In genomic region chr11:40694311-40695087, GRCm38 (mm10) we compare ENCODE assay signal across 8 mouse cellular contexts. TPM values are rescaled to one million over a fixed set of nuclear protein-coding genes. Genes with fewer than 3 reads are reported as not detected.
DNase-seq lines count a peak whose midpoint lies in the region; ATAC-seq and TF ChIP-seq lines count a peak whose summit lies in the region.

No protein-coding gene starts in this region.

- H3K27ac ChIP-seq in limb, embryonic 14.5 days (replicated peaks; ENCODE audit: low read depth, low read length) = peak overlapping the region; percentile 97
- peak overlapping the region; percentile 90 for H3K27ac ChIP-seq in midbrain, embryonic 16.5 days (ENCODE audit: low read length)

- peak; percentile 30 to 68 for DNase-seq in urinary bladder, adult 18-20 months (ENCODE audit: low spot score in 2 of 2)
- DNase-seq in urinary bladder, postnatal 10 days (ENCODE audit: low spot score) = no peak
- DNase-seq in embryo, embryonic 11 days = peak; percentile 88
- peak; percentile 98 for DNase-seq in heart, adult 11 months
- peak; percentile 84 for DNase-seq in kidney, adult 11 months
- DNase-seq in limb, embryonic 14.5 days (ENCODE audit: low spot score) = peak; percentile 78
- peak; percentile 77 to 86 for DNase-seq in spleen, postnatal 36 days (ENCODE audit: low spot score in 2 of 2)

- no peaks in the 10 kb centered on the region for H3K9me3 ChIP-seq in limb, embryonic 14.5 days (ENCODE audit: control insufficient read depth, low read length)
- H3K9me3 ChIP-seq in midbrain, embryonic 16.5 days (replicated peaks; ENCODE audit: control insufficient read depth, low read length, poor library complexity, severe bottlenecking) = no peaks in the 10 kb centered on the region

- no peaks in the 10 kb centered on the region for H3K36me3 ChIP-seq in limb, embryonic 14.5 days (ENCODE audit: control insufficient read depth, insufficient read depth, low read length)
- H3K36me3 ChIP-seq in midbrain, embryonic 16.5 days (ENCODE audit: control insufficient read depth, insufficient read depth, low read length) = no peaks in the 10 kb centered on the region

- peak; percentile 68 for ATAC-seq in limb, embryonic 14.5 days (ENCODE audit: low FRiP score, low read depth)
- peak; percentile 61 for ATAC-seq in midbrain, embryonic 16.5 days

- H3K27me3 ChIP-seq in limb, embryonic 14.5 days (ENCODE audit: control insufficient read depth, insufficient read depth, low read length) = no peaks in the 10 kb centered on the region
- no peaks in the 10 kb centered on the region for H3K27me3 ChIP-seq in midbrain, embryonic 16.5 days (ENCODE audit: control insufficient read depth, insufficient read depth, low read depth, low read length)

- peak overlapping the region; percentile 81 for H3K9ac ChIP-seq in limb, embryonic 14.5 days (ENCODE audit: low read depth, low read length, severe bottlenecking)
- peak overlapping the region; percentile 73 for H3K9ac ChIP-seq in midbrain, embryonic 16.5 days (ENCODE audit: low read depth, low read length)

- under 1% methylated on average over 31 of the region's 31 CpGs for WGBS in limb, embryonic 14.5 days
- WGBS in midbrain, embryonic 16.5 days = under 1% methylated on average over 31 of the region's 31 CpGs

- TF ChIP-seq POLR2A in limb, embryonic 14.5 days (IDR thresholded peaks at IDR 0.05; ENCODE audit: borderline replicate concordance, extremely low read depth, insufficient read depth, insufficient read length) = peak; percentile 95; the same call in 1 of the 2 replicates

- H3K4me3 ChIP-seq in limb, embryonic 14.5 days (replicated peaks; ENCODE audit: low read length) = peak overlapping the region; percentile 91
- peak overlapping the region; percentile 61 for H3K4me3 ChIP-seq in midbrain, embryonic 16.5 days (ENCODE audit: low read depth, low read length)

- H3K4me2 ChIP-seq in limb, embryonic 14.5 days (replicated peaks; ENCODE audit: low read depth, low read length, severe bottlenecking) = peak overlapping the region; percentile 85
- peak overlapping the region; percentile 99 for H3K4me2 ChIP-seq in midbrain, embryonic 16.5 days (ENCODE audit: low read length)

- peaks cover 23% of the 10 kb centered on the region for H3K4me1 ChIP-seq in limb, embryonic 14.5 days (ENCODE audit: control insufficient read depth, insufficient read depth, low read length)
- H3K4me1 ChIP-seq in midbrain, embryonic 16.5 days (ENCODE audit: control insufficient read depth, insufficient read depth, low read length) = peaks cover 34% of the 10 kb centered on the region

RNA-seq across cellular contexts. Expression of gene Mat2b, which starts 0.5 kb away (rescaled TPM):
- polyA plus RNA-seq in limb, embryonic 14.5 days (2012; rRNA removed) = 78.7 and 84.8 TPM in 2 replicates
- polyA plus RNA-seq in limb, embryonic 14.5 days (2014; fragmentation: Nextera tagmentation; extraction: Ambion mirVana) = 111 and 112 TPM in 2 replicates
- 58.7 and 61.5 TPM in 2 replicates for polyA plus RNA-seq in midbrain, embryonic 16.5 days (2015; fragmentation: Nextera tagmentation; extraction: Ambion mirVana)

RNA-seq across cellular contexts. Expression of gene Hmmr, which starts 38.7 kb away (rescaled TPM):
- polyA plus RNA-seq in limb, embryonic 14.5 days (2012; rRNA removed) = 24.1 and 26.4 TPM in 2 replicates
- polyA plus RNA-seq in limb, embryonic 14.5 days (2014; fragmentation: Nextera tagmentation; extraction: Ambion mirVana) = 34.0 and 40.1 TPM in 2 replicates
- polyA plus RNA-seq in midbrain, embryonic 16.5 days (2015; fragmentation: Nextera tagmentation; extraction: Ambion mirVana) = 3.6 and 4.8 TPM in 2 replicates

RNA-seq across cellular contexts. Expression of gene Nudcd2, which starts 39.0 kb away (rescaled TPM):
- 42.0 and 57.4 TPM in 2 replicates for polyA plus RNA-seq in limb, embryonic 14.5 days (2012; rRNA removed)
- 140 and 153 TPM in 2 replicates for polyA plus RNA-seq in limb, embryonic 14.5 days (2014; fragmentation: Nextera tagmentation; extraction: Ambion mirVana)
- polyA plus RNA-seq in midbrain, embryonic 16.5 days (2015; fragmentation: Nextera tagmentation; extraction: Ambion mirVana) = 49.3 and 55.0 TPM in 2 replicates
